Mouse (Mus musculus) MEL (cell line): ENCODE measurements around the gene Hspb1.

Experiments
- BHLHE40 ChIP-seq: IDR thresholded peaks from 2 replicates; pipeline ENCODE4 v1.6.1; 2012; ENCODE audit warnings: low read depth, mild to moderate bottlenecking, inconsistent platforms, low read length, improper control_type of control experiment, borderline replicate concordance
- CHD2 ChIP-seq: IDR thresholded peaks from 2 replicates; pipeline ENCODE4 v1.6.1; 2011; ENCODE audit warnings: low read length, improper control_type of control experiment
- CTCF ChIP-seq, 3 experiments: IDR thresholded peaks in 2 of 3; conservative IDR thresholded peaks in 1 of 3; 2 replicates each; pipeline ENCODE4 v1.5.1; 2011 to 2012; ENCODE audit warnings: low read length in 3 of 3, low read depth in 2 of 3, mild to moderate bottlenecking in 2 of 3, improper control_type of control experiment in 1 of 3, inconsistent platforms in 1 of 3, mixed read lengths in 1 of 3, moderate library complexity in 1 of 3; ENCODE audit not compliant: control insufficient read depth in 1 of 3, insufficient read depth in 1 of 3, poor library complexity in 1 of 3, severe bottlenecking in 1 of 3
- EP300 ChIP-seq, 2 experiments: IDR thresholded peaks; 2 replicates each; pipeline ENCODE4 v1.6.1; 2011; ENCODE audit warnings: improper control_type of control experiment in 2 of 2, low read length in 2 of 2, low read depth in 1 of 2, mild to moderate bottlenecking in 1 of 2
- ETS1 ChIP-seq: IDR thresholded peaks from 2 replicates; pipeline ENCODE4 v1.6.1; 2012; ENCODE audit warnings: low read depth, mild to moderate bottlenecking, inconsistent platforms, low read length, improper control_type of control experiment, moderate library complexity
- GATA1 ChIP-seq: IDR thresholded peaks from 2 replicates; pipeline ENCODE4 v1.6.1; 2011; ENCODE audit warnings: low read depth, low read length, improper control_type of control experiment
- HCFC1 ChIP-seq: IDR thresholded peaks from 2 replicates; pipeline ENCODE4 v1.6.1; 2012; ENCODE audit warnings: low read depth, mild to moderate bottlenecking, inconsistent platforms, low read length, improper control_type of control experiment, moderate library complexity
- MYC ChIP-seq: IDR thresholded peaks from 2 replicates; pipeline ENCODE4 v1.6.1; 2011; ENCODE audit warnings: low read depth, mild to moderate bottlenecking, low read length, improper control_type of control experiment, moderate library complexity
- NRF1 ChIP-seq: IDR thresholded peaks from 2 replicates; pipeline ENCODE4 v1.6.1; 2014; ENCODE audit warnings: low read depth, mild to moderate bottlenecking, inconsistent platforms, low read length, improper control_type of control experiment, moderate library complexity; ENCODE audit not compliant: poor library complexity, insufficient read depth, severe bottlenecking
- POLR2A ChIP-seq, 2 experiments: IDR thresholded peaks; 2 replicates each; pipeline ENCODE4 v1.6.1; 2011 to 2012; ENCODE audit warnings: low read length in 2 of 2, mild to moderate bottlenecking in 2 of 2, control low read depth in 1 of 2, improper control_type of control experiment in 1 of 2, low read depth in 1 of 2, moderate library complexity in 1 of 2; ENCODE audit not compliant: control insufficient read depth in 1 of 2, insufficient read depth in 1 of 2, poor library complexity in 1 of 2
- POLR2AphosphoS2 ChIP-seq: IDR thresholded peaks from 2 replicates; pipeline ENCODE4 v1.6.1; 2011; ENCODE audit warnings: low read length, improper control_type of control experiment
- ZMIZ1 ChIP-seq: IDR thresholded peaks from 2 replicates; pipeline ENCODE4 v1.6.1; 2012; ENCODE audit warnings: low read depth, mild to moderate bottlenecking, inconsistent platforms, low read length, improper control_type of control experiment, moderate library complexity

GRCm38 (mm10) chr5:135892589-135893351, 5.1 kb downstream of the Hspb1 start:
- TF ChIP-seq BHLHE40 (no peak), CTCF (IDR thresholded peaks at IDR 0.05 in 2 of 3, conservative IDR thresholded peaks at IDR 0.05 in 1 of 3; ENCODE audit: control insufficient read depth in 1 of 3, insufficient read depth in 1 of 3, low read depth in 2 of 3, low read length in 3 of 3, poor library complexity in 1 of 3, severe bottlenecking in 1 of 3) (no peak), CHD2 (no peak), POLR2A (IDR thresholded peaks at IDR 0.05; ENCODE audit: control insufficient read depth in 1 of 2, insufficient read depth in 1 of 2, low read depth in 1 of 2, low read length in 2 of 2, poor library complexity in 1 of 2) (no peak), NRF1 (no peak), MYC (no peak), ETS1 (no peak), GATA1 (no peak), POLR2AphosphoS2 (no peak), ZMIZ1 (no peak), EP300 (IDR thresholded peaks at IDR 0.05; ENCODE audit: low read depth in 1 of 2, low read length in 2 of 2) (no peak), HCFC1 (no peak)
